Mouse (Mus musculus) gastrocnemius, adult 18-20 months (tissue): ENCODE measurements around the gene Zfhx2. TPM values are rescaled to one million over a fixed set of nuclear protein-coding genes. Genes with fewer than 3 reads are reported as not detected.
A peak's percentile ranks its signal among the peaks of the same experiment; 100 is the strongest.

ENCODE experiments used
- DNase-seq: peaks from one replicate; pipeline ENCODE4 v3.0.0; 2021; ENCODE audit warnings: low spot score
- total RNA-seq, 2 experiments: library from RNA; stranded (reverse); gene quantifications; 2 replicates each; pipeline ENCODE4 v1.2.3; 2021

Zfhx2 gene
- total RNA-seq, 2 experiments from 2014 or later = 4.9 to 5.6 TPM

DNA sequence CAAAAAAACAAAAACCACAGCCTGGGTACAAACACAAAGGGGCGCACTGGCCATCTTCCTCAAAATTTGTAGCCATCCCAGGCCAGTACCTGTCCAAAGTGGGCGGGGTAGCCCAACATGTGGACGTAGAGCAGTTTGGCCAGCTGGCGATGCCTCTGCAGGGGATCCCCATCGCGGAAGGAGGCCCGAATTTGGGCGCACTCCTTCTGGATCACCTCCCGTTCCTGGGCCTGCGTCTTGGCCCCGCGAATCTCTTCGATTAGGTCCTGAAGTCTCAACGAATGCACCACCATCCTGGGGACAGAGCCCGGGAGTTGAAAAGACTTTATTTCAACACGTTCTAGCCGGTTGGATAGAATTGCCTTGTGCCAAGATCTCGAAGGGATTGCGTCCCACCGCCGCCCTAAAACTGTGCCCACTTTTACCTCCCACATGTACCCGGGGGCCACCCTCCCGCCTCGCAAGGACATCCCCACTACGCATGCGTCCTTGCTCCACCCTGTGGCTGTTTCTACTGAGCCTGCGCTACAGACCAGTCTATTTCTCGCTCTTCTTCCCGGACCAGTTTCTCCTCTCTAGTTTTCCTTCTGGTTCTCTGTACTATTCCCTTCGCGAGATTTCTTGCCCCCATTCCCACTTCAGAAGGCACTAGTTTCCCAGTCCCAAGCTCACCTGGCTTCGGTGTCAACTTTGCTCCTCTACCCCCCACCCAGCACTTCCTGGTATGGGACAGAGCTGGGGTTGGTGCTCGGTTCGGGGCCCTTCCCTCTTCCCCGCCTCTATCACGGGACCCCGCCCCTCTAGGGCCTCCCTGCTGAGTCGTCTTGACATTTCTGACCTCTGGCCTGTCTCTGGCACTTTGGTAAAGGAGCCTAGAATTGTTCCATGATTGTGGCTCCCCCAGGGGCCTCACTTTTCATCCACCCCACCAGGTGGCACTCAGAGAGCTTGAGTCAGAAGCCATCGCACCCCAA lies 14.0 kb upstream of the Zfhx2 start, which contains the start of gene Ap1g2:
Gene Ap1g2, minus strand, starts transcription at position 758 of the 974 bp plus-strand sequence.
- DNase-seq = peak; percentile 86

DNA sequence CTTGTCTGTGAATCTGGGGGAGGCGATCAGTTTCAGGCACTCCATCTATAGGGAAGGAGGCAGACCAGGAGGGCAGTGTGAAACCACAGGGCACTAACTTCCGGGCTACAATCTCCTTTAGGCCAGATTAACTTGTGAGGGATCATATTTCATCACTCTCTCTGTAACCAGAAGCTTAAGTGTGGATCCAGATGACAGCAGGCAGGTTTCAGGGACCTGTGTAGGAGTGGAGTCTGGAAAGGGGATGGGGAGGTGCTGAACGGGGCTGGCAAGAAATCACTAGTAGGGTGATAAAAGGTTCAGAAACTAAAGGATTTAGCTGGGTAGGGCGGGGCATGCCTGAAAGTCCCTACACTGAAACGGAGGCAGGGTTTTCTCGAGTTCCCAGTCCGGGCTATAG lies 13.3 kb upstream of the Zfhx2 start:
- DNase-seq = no peak

- no peak for DNase-seq
These were observed 12.2 kb upstream of the Zfhx2 start for GRCm38 (mm10) chr14:55104365-55104764.

- DNase-seq = no peak
These were observed 10.2 kb upstream of the Zfhx2 start for GRCm38 (mm10) chr14:55102253-55102785.

GRCm38 (mm10) chr14:55101592-55101991 lies 9.5 kb upstream of the Zfhx2 start:
- DNase-seq = peak; percentile 61

DNA sequence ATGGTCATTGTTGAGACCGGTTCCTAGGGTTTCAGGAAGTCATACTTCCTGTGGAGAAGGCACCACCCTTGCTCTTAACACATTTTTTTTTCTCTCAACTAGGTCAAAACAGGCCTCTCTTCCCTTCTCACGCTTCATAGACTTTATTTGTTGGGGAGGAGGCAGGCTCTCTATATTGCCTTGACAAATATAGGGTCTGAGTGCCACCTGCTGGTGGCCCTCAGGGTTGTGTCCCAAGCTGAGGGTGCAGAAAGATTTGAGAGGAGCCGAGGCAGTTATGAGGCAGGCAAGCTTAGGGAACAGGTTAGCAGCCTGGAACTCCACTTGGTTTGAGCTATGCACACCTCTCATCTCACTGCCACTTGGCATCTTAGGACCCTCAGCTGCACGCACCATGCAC lies 5.9 kb upstream of the Zfhx2 start:
- no peak for DNase-seq

DNA sequence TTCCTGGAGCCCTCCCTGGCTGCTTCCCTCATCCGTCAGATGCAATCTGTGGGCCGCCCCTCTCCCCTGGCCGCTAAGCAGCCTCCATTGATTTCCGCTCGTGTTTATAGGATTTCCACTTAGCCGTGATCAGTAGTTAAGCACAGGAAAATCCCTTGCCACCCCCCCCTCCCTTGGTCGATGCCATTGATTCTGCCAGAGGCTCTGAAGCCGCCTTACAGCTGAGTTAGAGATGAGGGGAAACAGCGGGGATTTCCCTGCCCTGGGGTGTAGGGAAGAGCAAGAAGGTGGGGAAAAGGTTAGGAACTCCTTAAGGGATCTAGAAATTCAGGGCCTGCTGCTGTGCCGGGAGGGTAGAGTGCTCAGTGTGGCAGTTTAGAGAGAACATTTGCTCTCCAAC lies 5.5 kb upstream of the Zfhx2 start:
- no peak for DNase-seq

DNA sequence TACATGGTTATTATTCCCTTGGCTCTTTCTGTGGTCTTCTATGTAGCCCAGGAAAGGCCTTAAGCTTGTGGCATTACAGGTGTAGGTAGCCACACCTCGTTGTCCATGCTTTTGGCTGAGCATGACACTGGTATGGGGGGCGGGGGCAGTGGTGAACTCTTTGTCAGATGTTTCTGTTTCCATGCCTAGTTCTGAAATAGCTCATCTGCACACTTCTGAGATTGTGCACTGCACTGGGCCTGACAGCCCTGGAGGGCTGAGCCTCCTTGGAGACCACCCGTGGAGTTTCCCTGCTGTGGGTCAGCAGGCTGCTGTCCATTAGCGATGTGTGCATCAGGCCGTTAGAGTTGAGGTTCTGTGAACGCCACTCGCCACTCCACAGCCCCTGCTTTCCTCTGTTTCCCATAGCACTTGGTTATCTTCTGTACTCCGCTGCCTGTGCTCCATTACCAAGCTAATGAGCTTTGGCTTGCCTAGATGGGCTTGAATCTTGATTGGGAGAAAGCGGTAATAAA lies 4.5 kb upstream of the Zfhx2 start:
- DNase-seq = no peak

DNA sequence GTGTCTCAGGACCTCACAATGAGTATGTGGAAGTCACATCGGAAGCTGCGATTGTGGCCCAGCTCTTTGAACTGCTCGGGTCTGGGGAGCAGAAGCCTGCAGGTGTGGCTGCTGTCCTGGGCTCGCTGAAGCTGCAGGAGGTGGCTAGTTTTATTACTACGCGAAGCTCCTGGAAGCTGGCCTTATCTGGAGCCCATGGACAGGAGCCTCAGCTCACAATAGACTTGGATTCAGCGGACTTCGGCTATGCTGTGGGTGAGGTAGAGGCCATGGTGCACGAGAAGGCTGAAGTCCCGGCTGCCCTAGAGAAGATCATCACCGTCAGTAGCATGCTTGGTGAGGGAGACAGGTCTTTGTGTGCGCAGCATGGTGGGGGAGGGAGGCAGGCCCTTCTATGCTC lies 3.5 kb upstream of the Zfhx2 start:
- no peak for DNase-seq

DNA sequence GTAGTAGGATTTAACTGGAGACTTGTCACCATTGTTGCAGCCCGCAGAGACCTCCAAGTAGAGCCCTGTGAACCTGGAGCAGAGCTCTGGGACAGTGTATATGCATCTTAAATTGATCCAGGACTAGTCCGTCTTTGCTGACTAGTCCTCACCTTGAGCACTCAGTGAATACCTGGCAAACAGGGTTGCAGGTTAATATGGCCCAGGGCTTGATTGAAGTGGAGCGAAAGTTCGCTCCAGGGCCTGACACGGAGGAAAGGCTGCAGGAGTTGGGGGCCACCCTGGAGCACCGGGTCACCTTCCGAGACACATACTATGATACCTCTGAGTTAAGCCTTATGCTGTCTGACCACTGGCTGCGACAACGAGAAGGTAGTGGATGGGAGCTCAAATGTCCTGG lies 3.1 kb upstream of the Zfhx2 start:
- DNase-seq = no peak

- peak; percentile 74 for DNase-seq
These were observed 2.6 kb upstream of the Zfhx2 start, which contains the start of gene Thtpa for GRCm38 (mm10) chr14:55094704-55095231. Gene Thtpa (plus strand): TSS chr14:55094784.

DNA sequence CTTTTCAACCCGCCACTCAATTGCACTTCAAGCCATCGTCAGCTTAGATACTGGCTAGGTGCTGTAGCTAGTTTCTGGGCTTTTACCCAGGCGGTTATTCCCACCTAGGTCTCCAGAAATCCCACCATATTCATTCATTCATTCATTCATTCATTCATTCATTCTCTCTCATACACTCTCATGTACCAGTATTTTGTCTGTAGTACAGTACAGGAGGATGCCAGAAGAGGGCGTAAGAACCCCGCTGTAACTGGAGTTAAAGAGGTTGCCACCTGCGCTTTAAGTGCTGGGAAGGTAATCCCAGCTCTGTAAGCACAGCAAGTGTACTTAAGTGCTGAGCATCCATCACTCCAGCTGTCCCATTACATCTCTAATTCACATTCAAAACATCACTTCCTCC lies 1.8 kb upstream of the Zfhx2 start:
- no peak for DNase-seq

- DNase-seq = no peak
These were observed 787 bp downstream of the Zfhx2 start for GRCm38 (mm10) chr14:55091209-55091865.

DNA sequence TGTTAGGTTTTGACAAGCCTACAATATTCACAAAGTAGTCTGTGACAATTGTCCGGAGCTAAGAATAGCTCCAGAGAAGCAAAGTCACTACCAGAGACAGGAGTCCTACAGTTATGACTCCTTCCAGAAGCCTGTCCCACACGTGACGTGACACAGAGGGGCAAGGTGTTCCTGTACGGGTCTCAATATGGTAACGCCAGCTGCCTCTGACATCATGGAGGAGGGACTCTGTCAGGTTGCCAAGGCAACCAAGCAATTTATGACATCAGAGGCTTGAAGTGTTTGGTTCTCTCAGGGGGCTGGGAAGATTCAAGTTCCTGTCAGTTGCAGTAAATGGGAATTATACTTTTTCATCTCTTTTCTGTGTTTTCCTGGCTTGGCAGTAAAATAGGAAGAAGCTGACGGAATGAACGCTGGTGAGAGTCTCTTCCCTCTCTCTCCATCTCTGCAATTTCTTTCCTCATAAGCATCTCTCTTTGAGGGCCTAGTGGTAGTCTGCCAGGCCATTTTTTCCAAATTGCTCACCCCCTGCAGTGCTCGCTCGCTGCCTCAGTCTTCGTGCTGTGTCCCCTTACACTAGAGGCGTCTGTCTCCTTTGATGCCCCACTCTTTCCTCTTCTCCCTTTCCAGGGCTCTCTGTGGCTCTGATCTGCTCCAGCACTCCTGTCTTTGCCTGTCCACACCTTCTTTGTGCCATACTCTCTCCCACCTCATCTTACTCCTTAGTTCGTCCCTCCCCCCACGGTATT lies 2.8 kb downstream of the Zfhx2 start:
- no peak for DNase-seq

DNA sequence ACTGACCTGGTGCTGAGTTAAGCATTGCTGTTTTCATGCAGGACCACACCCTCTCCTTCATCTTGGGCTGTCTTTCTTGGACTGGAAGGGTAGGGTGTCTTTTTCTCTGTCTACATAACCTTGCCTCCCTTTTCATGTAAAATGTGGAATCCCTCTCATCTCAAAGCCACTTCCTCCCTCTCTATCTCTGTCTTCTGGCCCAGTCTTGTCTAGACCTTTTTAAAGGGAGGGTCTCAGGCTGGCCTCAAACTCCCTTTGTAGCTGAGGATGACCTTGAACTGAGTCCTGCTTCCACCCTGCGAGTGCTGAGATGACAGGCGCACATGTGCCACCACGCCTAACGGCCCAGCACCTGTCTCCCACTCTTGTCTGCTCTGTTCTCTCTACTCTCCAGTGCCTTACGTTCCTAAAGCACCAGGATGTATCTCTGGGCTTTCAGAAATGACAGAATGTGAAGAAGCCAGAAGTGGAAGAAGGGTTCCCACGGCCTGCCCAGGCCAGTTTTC lies 6.1 kb downstream of the Zfhx2 start:
- no peak for DNase-seq

DNA sequence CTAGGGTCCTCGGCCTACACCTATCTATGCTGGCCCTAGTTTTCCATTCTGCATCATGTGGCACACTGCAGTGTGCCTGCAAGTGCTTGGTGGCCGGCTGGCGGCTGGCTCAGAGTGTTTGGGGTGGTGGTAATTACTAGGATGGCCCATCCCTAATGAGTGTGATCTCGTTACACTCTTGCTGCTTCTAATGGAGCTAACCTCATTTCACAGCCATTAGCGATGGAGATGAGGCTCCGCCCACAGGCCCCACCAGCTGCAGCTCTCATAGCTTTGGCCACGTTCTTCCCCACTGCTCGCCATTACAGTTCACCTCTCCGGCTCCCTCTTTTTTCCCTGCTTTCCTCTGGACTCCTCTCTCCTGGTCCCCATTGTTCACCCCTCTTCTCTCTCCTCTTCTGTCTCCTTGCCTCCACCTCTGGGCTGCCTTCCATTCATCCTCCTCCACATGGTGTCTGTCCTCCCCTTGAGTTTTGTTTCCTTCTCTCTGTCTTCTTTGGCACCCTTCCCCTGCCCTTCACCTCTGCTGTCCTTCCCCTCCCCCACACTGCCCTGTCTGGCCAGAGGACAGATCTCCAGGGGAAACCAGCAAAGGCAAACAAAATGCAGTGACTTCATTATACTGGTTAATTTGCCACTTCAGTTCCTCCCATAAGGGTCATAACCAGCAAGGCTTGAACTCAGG lies 6.7 kb downstream of the Zfhx2 start:
- no peak for DNase-seq

GRCm38 (mm10) chr14:55083481-55083880 lies 8.6 kb downstream of the Zfhx2 start:
- DNase-seq = no peak

DNA sequence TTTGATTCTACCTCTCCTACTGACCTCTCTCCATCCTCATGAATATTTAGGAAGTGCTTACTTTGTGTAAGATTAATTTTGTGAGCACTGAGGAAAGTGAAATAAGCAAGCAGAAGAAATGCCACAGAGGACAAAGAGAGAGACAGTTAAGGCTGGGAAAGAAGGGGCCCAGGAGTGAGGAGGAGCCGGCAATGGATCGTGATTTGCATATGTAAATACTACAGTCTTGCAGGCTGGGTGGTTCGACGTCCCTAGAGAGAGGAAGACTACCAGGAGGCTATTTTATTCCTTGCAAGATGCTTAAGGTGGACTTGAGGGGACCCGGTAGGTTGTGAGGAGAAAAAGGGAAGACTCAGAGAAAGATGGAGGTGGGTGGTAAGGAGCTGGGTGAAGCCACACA lies 11.0 kb downstream of the Zfhx2 start:
- DNase-seq = no peak

DNA sequence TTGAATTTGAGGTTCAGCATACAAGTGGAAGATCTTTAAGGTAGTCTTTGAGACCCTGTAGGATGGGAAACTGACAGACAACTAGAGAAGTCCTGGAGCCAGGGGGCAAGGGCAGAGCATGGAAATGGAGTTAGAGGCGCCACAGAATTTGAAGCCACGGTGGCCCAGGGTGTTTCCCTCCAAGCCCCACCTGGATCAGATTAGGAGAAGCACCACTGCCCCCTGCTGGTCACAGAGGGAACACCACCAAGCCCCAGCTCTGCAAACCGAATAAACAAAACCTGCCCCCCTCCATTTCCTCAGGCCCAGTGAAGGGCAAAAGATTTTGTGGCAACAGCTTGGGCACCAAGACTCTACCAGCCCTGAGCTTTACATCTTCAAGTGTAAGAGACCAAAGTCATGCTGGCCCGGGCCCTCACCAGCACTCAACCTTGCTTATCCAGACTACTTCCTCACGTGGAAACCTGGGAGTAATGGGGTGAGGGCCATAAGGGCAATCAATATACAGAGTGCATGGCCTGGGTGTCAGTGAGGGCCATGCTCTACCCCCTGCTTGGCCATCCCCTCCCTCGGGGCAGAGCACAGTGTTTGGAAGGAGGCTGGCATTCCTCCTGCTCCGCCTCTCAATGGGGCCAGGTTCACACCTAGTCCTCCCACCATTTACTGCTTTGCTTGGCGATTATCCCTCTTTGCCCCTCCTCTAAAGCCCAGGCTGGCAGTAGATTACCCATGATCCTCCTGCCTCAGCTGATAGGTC lies 12.7 kb downstream of the Zfhx2 start:
- peak; percentile 46 for DNase-seq
